Mouse (Mus musculus): ENCODE results near the gene Tanc2. TPM values are rescaled to one million over a fixed set of nuclear protein-coding genes. Genes with fewer than 3 reads are reported as not detected.

Gene Tanc2
- polyA plus RNA-seq, 1 experiment from 2014 or later, result 24.1 TPM

DNA sequence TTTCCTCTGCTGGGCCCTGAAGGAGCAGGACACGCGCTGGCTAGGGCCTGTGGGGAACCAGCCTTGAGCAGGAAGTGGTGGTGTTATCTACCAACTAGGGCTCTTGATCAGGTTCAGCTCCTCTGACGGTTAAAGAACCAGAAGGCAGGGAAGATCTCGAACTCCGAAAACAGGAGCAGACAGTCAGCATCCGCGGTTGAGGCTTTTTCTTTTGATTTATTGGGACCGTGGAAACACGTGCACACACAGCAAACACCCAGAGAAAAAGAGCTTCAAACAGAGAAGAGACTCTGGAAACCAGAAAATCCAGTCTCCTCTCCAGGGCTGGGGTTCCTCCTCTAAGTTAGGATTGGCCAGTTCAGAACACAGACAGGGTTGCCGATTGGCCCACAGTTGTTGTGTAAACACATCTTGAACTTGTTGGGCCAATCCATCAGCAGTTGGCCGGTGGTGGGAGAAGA lies 356.9 kb downstream of the Tanc2 start:
- no peak overlapping the region for H3K4me2 ChIP-seq (ENCODE audit: low read length)
- H3K9ac ChIP-seq (ENCODE audit: low read length), result no peak overlapping the region
- no peak overlapping the region for H3K4me3 ChIP-seq (ENCODE audit: control insufficient read depth in 1 of 2, insufficient read depth in 1 of 2, low read depth in 1 of 2, low read length in 2 of 2)
- H3K4me1 ChIP-seq (ENCODE audit: control insufficient read depth in 2 of 2, insufficient read depth in 2 of 2, low read length in 2 of 2), result peaks cover 2 to 17% of the 10 kb centered on the region in 2 experiments; a peak in 3 of 4 replicates
- H3K9me3 ChIP-seq (ENCODE audit: control insufficient read depth, low read length), result no peaks in the 10 kb centered on the region
- H3K27me3 ChIP-seq (ENCODE audit: control insufficient read depth, insufficient read depth, low read length), result peaks cover 17% of the 10 kb centered on the region; the same call in 1 of the 2 replicates
- no peak for ATAC-seq (ENCODE audit: insufficient number of reproducible peaks, insufficient read depth, low FRiP score, low read depth)
- H3K36me3 ChIP-seq (ENCODE audit: control insufficient read depth, insufficient read depth, low read length), result no peaks in the 10 kb centered on the region
- no peak overlapping the region for H3K27ac ChIP-seq (replicated peaks in 1 of 2; ENCODE audit: control insufficient read depth in 1 of 2, insufficient read depth in 1 of 2, low read depth in 2 of 2, low read length in 2 of 2)
- WGBS, result 44% methylated on average over 11 of the region's 11 CpGs

DNA sequence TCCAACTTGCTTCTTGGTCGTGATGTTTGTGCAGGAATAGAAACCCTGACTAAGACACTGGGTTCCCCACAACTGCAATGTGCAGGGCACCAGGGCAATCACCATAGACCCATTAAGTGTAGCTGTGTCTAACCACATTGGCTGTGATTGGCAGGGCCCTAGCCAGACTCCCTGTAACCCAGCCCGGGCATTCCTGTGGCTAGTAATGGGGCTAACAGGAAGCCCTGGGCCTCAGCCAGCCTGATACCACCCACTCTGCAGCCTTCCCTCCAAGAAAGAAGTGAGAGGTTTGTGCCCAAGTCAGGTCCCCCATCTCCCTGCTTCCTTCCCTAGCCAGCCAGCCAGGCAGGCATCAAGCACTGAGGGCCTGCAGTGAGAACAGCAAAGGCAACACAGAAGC lies 358.5 kb downstream of the Tanc2 start:
- H3K4me1 ChIP-seq (ENCODE audit: control insufficient read depth in 2 of 2, insufficient read depth in 2 of 2, low read length in 2 of 2), result peaks cover 4 to 14% of the 10 kb centered on the region in 2 experiments; a peak in 3 of 4 replicates
- no peaks in the 10 kb centered on the region for H3K36me3 ChIP-seq (ENCODE audit: control insufficient read depth, insufficient read depth, low read length)
- WGBS, result 54% methylated on average over 2 of the region's 2 CpGs
- no peak for ATAC-seq (ENCODE audit: insufficient number of reproducible peaks, insufficient read depth, low FRiP score, low read depth)
- H3K27me3 ChIP-seq (ENCODE audit: control insufficient read depth, insufficient read depth, low read length), result peaks cover 13% of the 10 kb centered on the region; the same call in 1 of the 2 replicates
- no peak overlapping the region for H3K4me2 ChIP-seq (ENCODE audit: low read length)
- no peaks in the 10 kb centered on the region for H3K9me3 ChIP-seq (ENCODE audit: control insufficient read depth, low read length)
- H3K4me3 ChIP-seq (ENCODE audit: control insufficient read depth in 1 of 2, insufficient read depth in 1 of 2, low read depth in 1 of 2, low read length in 2 of 2), result no peak overlapping the region
- no peak overlapping the region for H3K27ac ChIP-seq (replicated peaks in 1 of 2; ENCODE audit: control insufficient read depth in 1 of 2, insufficient read depth in 1 of 2, low read depth in 2 of 2, low read length in 2 of 2)
- H3K9ac ChIP-seq (ENCODE audit: low read length), result no peak overlapping the region

DNA sequence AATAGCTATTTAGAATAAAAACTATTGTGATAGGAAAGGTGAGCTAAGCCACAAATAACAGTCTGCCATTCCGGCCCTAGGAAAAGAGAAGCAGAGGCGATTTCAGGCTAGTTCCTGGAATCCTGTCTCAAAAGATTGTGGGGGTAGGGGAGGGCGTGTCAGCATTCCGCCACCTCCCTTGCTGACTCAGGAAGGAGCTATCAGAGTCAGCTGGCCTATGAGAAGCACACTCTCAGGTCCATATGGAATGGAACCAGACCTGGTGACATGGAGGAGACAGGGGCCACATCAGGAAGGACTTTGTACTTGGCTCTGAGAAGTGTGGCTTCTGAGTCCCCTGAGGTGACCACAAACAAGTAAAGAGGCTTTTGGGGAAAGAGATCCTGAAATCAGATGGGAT lies 360.7 kb downstream of the Tanc2 start:
- no peaks in the 10 kb centered on the region for H3K9me3 ChIP-seq (ENCODE audit: control insufficient read depth, low read length)
- no peaks in the 10 kb centered on the region for H3K36me3 ChIP-seq (ENCODE audit: control insufficient read depth, insufficient read depth, low read length)
- no peak overlapping the region for H3K4me2 ChIP-seq (ENCODE audit: low read length)
- H3K4me1 ChIP-seq (ENCODE audit: control insufficient read depth in 2 of 2, insufficient read depth in 2 of 2, low read length in 2 of 2), result peaks cover 2 to 3% of the 10 kb centered on the region in 2 experiments; a peak in 2 of 4 replicates
- no peak for ATAC-seq (ENCODE audit: insufficient number of reproducible peaks, insufficient read depth, low FRiP score, low read depth)
- no peak overlapping the region for H3K27ac ChIP-seq (replicated peaks in 1 of 2; ENCODE audit: control insufficient read depth in 1 of 2, insufficient read depth in 1 of 2, low read depth in 2 of 2, low read length in 2 of 2)
- WGBS, result 47% methylated on average over 4 of the region's 4 CpGs
- no peak overlapping the region for H3K9ac ChIP-seq (ENCODE audit: low read length)
- no peak overlapping the region for H3K4me3 ChIP-seq (ENCODE audit: control insufficient read depth in 1 of 2, insufficient read depth in 1 of 2, low read depth in 1 of 2, low read length in 2 of 2)
- H3K27me3 ChIP-seq (ENCODE audit: control insufficient read depth, insufficient read depth, low read length), result peaks cover 13% of the 10 kb centered on the region; the same call in 1 of the 2 replicates

DNA sequence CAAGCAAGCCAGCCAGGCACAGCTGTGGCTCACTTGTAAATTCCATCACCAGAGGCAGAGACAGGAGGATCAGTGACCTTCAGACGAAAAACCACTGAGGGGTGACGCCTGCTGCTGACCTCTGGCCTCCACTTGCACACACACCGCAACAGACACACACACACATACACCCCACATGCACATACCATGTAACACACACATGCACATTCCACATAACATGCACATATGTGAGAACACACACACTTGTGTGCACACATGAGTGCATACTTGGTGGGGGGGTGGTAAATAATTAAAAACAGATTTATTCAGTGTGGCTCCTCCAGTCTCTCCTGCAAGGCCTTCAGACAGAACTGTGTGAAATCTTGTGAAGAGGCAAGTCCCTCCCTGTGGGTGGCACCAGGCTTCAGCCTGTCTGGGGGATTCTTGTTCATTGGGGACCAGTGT lies 361.8 kb downstream of the Tanc2 start:
- H3K4me1 ChIP-seq (ENCODE audit: control insufficient read depth in 2 of 2, insufficient read depth in 2 of 2, low read length in 2 of 2), result peaks cover 2 to 3% of the 10 kb centered on the region in 2 experiments; a peak in 2 of 4 replicates
- ATAC-seq (ENCODE audit: insufficient number of reproducible peaks, insufficient read depth, low FRiP score, low read depth), result no peak
- no peak overlapping the region for H3K27ac ChIP-seq (replicated peaks in 1 of 2; ENCODE audit: control insufficient read depth in 1 of 2, insufficient read depth in 1 of 2, low read depth in 2 of 2, low read length in 2 of 2)
- 0 out of 2 replicates have a peak, but pooled peaks cover 4% of the 10 kb centered on the region for H3K27me3 ChIP-seq (ENCODE audit: control insufficient read depth, insufficient read depth, low read length)
- H3K4me3 ChIP-seq (ENCODE audit: control insufficient read depth in 1 of 2, insufficient read depth in 1 of 2, low read depth in 1 of 2, low read length in 2 of 2), result no peak overlapping the region
- H3K36me3 ChIP-seq (ENCODE audit: control insufficient read depth, insufficient read depth, low read length), result no peaks in the 10 kb centered on the region
- 67% methylated on average over 3 of the region's 3 CpGs for WGBS
- H3K4me2 ChIP-seq (ENCODE audit: low read length), result no peak overlapping the region
- no peak overlapping the region for H3K9ac ChIP-seq (ENCODE audit: low read length)
- no peaks in the 10 kb centered on the region for H3K9me3 ChIP-seq (ENCODE audit: control insufficient read depth, low read length)

DNA sequence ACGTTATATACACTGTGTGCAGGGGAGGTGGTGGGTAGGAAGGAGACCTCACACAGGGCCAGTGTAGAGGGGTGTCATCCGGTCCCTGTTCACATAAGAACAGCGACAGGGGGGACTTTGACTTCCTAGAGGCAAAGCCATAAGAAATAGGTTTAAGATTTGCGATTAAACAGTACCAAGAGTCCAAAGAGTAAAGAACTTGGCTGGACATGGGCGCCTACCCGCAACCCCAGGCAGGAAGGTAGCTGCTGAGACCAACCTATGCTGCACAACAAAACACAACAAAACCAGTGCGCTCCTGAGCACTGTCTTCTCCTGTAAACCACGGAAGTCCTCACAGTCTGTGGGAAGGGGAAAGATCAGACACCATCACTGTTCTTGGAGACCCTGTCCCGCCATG lies 362.3 kb downstream of the Tanc2 start:
- Histone ChIP-seq H3K9ac (ENCODE audit: low read length) (no peak overlapping the region), H3K36me3 (ENCODE audit: control insufficient read depth, insufficient read depth, low read length) (no peaks in the 10 kb centered on the region)
- WGBS, result 87% methylated on average over 9 of the region's 9 CpGs

DNA sequence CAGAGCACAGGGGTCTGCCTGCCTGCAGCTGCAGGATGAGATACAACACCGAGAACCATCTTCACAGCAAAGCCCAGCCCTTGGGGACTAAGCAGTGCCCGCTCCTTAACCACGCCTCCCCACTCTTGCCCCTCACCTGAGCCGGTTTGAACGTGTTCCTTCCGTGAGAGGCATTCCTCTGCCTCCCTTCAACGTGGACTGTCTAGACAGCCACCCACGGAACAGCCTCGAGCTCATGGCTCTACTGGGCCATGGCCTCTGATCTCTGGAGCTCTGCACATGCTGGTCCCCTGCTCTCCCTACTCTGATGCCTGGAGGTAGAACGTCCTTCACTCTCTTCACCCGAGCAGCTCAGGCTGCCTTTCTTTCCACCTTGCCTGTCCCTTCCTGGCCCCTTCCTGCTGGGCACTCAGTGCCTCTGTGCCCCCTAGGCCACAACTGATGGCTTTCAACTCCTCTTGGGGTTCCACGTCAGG lies 363.2 kb downstream of the Tanc2 start, which contains the start of gene Cyb561:
TSS of gene Cyb561 (minus strand) at position 426 of the 476 bp plus-strand sequence.
- Histone ChIP-seq H3K4me1 (ENCODE audit: control insufficient read depth in 2 of 2, insufficient read depth in 2 of 2, low read length in 2 of 2) (peaks cover 3 to 5% of the 10 kb centered on the region in 2 experiments; a peak in 2 of 4 replicates), H3K9me3 (ENCODE audit: control insufficient read depth, low read length) (no peaks in the 10 kb centered on the region), H3K4me3 (ENCODE audit: control insufficient read depth in 1 of 2, insufficient read depth in 1 of 2, low read depth in 1 of 2, low read length in 2 of 2) (no peak within 1 kb of the TSS), H3K27ac (replicated peaks in 1 of 2; ENCODE audit: control insufficient read depth in 1 of 2, insufficient read depth in 1 of 2, low read depth in 2 of 2, low read length in 2 of 2) (no peak within 1 kb of the TSS), H3K27me3 (ENCODE audit: control insufficient read depth, insufficient read depth, low read length) (0 out of 2 replicates have a peak, but pooled peaks cover 4% of the 10 kb centered on the region), H3K9ac (ENCODE audit: low read length) (no peak within 1 kb of the TSS), H3K4me2 (ENCODE audit: low read length) (no peak within 1 kb of the TSS), H3K36me3 (ENCODE audit: control insufficient read depth, insufficient read depth, low read length) (no peaks in the 10 kb centered on the region)
- ATAC-seq (ENCODE audit: insufficient number of reproducible peaks, insufficient read depth, low FRiP score, low read depth), result no peak
- 77% methylated on average over 12 of the region's 12 CpGs for WGBS

More for the DNA sequence above, 362.3 kb downstream of the Tanc2 start:
- Histone ChIP-seq H3K4me1 (ENCODE audit: control insufficient read depth in 2 of 2, insufficient read depth in 2 of 2, low read length in 2 of 2) (peaks cover 3% of the 10 kb centered on the region in 2 experiments; a peak in 2 of 4 replicates), H3K27me3 (ENCODE audit: control insufficient read depth, insufficient read depth, low read length) (0 out of 2 replicates have a peak, but pooled peaks cover 4% of the 10 kb centered on the region), H3K27ac (replicated peaks in 1 of 2; ENCODE audit: control insufficient read depth in 1 of 2, insufficient read depth in 1 of 2, low read depth in 2 of 2, low read length in 2 of 2) (no peak overlapping the region), H3K4me3 (ENCODE audit: control insufficient read depth in 1 of 2, insufficient read depth in 1 of 2, low read depth in 1 of 2, low read length in 2 of 2) (no peak overlapping the region), H3K9me3 (ENCODE audit: control insufficient read depth, low read length) (no peaks in the 10 kb centered on the region), H3K4me2 (ENCODE audit: low read length) (no peak overlapping the region)
- ATAC-seq (ENCODE audit: insufficient number of reproducible peaks, insufficient read depth, low FRiP score, low read depth), result no peak

DNA sequence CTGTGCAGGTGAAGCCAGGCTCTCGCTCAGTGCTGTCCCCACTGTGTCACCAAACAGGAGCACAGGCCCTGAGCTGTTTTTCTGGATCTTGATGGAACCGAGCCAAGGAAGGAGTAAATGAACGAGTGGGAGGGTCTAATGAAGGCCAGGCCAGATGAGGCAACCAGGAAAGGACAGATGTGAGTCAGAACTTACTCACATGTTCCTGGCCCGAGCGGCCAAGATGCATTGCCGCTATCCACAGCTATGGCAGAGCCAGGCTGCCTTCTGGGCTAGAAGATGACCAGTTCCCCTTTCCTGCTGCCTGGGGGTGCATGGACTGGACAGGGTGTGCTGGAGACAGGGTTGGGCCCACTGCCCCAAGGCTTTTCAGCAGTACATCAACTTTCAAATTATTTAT lies 363.6 kb downstream of the Tanc2 start:
- Histone ChIP-seq H3K9me3 (ENCODE audit: control insufficient read depth, low read length) (no peaks in the 10 kb centered on the region), H3K27me3 (ENCODE audit: control insufficient read depth, insufficient read depth, low read length) (0 out of 2 replicates have a peak, but pooled peaks cover 4% of the 10 kb centered on the region), H3K4me1 (ENCODE audit: control insufficient read depth in 2 of 2, insufficient read depth in 2 of 2, low read length in 2 of 2) (peaks cover 3 to 5% of the 10 kb centered on the region in 2 experiments; a peak in 2 of 4 replicates), H3K36me3 (ENCODE audit: control insufficient read depth, insufficient read depth, low read length) (no peaks in the 10 kb centered on the region), H3K27ac (replicated peaks in 1 of 2; ENCODE audit: control insufficient read depth in 1 of 2, insufficient read depth in 1 of 2, low read depth in 2 of 2, low read length in 2 of 2) (no peak overlapping the region), H3K4me3 (ENCODE audit: control insufficient read depth in 1 of 2, insufficient read depth in 1 of 2, low read depth in 1 of 2, low read length in 2 of 2) (no peak overlapping the region), H3K4me2 (ENCODE audit: low read length) (no peak overlapping the region), H3K9ac (ENCODE audit: low read length) (no peak overlapping the region)
- ATAC-seq (ENCODE audit: insufficient number of reproducible peaks, insufficient read depth, low FRiP score, low read depth), result no peak
- WGBS, result 54% methylated on average over 6 of the region's 6 CpGs

Data from heart, embryonic 14.5 days (tissue).